Mouse (Mus musculus): Measurements from ENCODE around the gene Psap. TPM values are rescaled to one million over a fixed set of nuclear protein-coding genes. Genes with fewer than 3 reads are reported as not detected.
"Not testable (repeated sequence)": the region's sequence is repeated elsewhere in the genome, so short reads cannot be mapped to it uniquely, and the experiment has no call there.

Gene Psap
- polyA plus RNA-seq (2014; fragmentation: Nextera tagmentation; extraction: Ambion mirVana): 63.6 and 74.2 TPM in 2 replicates

DNA sequence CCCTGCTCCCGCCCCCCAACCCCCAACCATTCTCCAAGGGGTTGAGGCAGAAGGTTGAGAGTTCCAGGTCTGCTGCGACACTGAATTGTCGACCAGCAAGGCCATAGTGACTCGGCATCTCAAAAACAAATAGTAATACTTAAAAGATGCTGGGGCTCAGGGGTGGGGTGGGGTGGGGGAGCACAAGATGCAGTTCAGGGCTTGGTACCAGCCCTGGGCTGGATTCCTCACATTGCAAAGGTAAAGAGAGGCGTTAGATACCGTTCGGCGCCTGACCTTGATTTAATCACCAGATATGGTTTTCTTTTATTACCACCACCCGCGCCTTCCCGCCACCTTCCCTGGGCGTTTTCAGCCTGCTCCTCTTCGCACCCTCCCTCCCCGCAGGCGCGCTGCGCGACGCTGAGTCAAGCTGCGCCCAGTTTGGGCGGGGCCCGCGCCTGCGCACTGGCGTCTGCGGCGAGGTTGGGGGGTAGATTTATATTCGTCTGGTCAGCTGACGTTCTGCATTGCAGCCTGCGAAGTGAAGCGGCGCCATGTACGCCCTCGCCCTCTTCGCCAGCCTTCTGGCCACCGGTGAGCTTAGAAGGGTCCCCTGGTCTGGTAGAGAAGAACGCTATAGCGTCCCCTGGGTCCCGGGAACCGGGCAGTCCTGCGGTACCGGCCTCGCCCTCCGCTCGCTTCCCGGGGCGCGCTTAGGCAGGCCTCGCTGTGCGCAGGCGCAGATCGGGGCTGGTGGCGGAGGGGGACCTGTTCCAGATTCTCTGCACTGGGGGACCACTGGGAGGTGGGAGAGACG is at the start of gene Psap:
Psap (plus strand) TSS at position 421 of the 799 bp plus-strand sequence.
- peak; percentile 89 for ATAC-seq (replicated peaks; ENCODE audit: low FRiP score)
- H3K9ac ChIP-seq (ENCODE audit: low read length): peak within 1 kb of the TSS; percentile 89
- H3K27ac ChIP-seq (ENCODE audit: low read depth, low read length): peak within 1 kb of the TSS; percentile 38; the same call in 1 of the 2 replicates
- 3% methylated on average over 54 of the region's 54 CpGs for WGBS
- no peaks in the 10 kb centered on the region for H3K9me3 ChIP-seq (ENCODE audit: control insufficient read depth, low read length)
- H3K4me3 ChIP-seq (ENCODE audit: low read depth, low read length): peak within 1 kb of the TSS; percentile 69
- peak within 1 kb of the TSS; percentile 89 for H3K4me2 ChIP-seq (ENCODE audit: low read depth, low read length, severe bottlenecking)
- peak; percentile 94 for DNase-seq (ENCODE audit: low spot score)
- H3K4me1 ChIP-seq (replicated peaks; ENCODE audit: control insufficient read depth, insufficient read depth, low read length): peaks cover 4% of the 10 kb centered on the region; the same call in 1 of the 2 replicates
- no peaks in the 10 kb centered on the region for H3K36me3 ChIP-seq (ENCODE audit: control insufficient read depth, insufficient read depth, low read length)
- H3K27me3 ChIP-seq (ENCODE audit: control insufficient read depth, insufficient read depth, low read length): no peaks in the 10 kb centered on the region

- DNase-seq (ENCODE audit: low spot score) (no peak), ATAC-seq (replicated peaks; ENCODE audit: low FRiP score) (no peak)
- H3K4me3 ChIP-seq (ENCODE audit: low read depth, low read length): no peak overlapping the region
- H3K27me3 ChIP-seq (ENCODE audit: control insufficient read depth, insufficient read depth, low read length): no peaks in the 10 kb centered on the region
- H3K4me2 ChIP-seq (ENCODE audit: low read depth, low read length, severe bottlenecking): no peak overlapping the region
- H3K36me3 ChIP-seq (ENCODE audit: control insufficient read depth, insufficient read depth, low read length): no peaks in the 10 kb centered on the region
- no peaks in the 10 kb centered on the region for H3K4me1 ChIP-seq (replicated peaks; ENCODE audit: control insufficient read depth, insufficient read depth, low read length)
- H3K9me3 ChIP-seq (ENCODE audit: control insufficient read depth, low read length): no peaks in the 10 kb centered on the region
- no peak overlapping the region for H3K9ac ChIP-seq (ENCODE audit: low read length)
- H3K27ac ChIP-seq (ENCODE audit: low read depth, low read length): no peak overlapping the region
- 87% methylated on average over 4 of the region's 4 CpGs for WGBS
Measured at GRCm38 (mm10) chr10:60227666-60228065, 49.8 kb upstream of the Psap start.

- Histone ChIP-seq H3K27me3 (ENCODE audit: control insufficient read depth, insufficient read depth, low read length) (no peaks in the 10 kb centered on the region), H3K36me3 (ENCODE audit: control insufficient read depth, insufficient read depth, low read length) (no peaks in the 10 kb centered on the region), H3K4me1 (replicated peaks; ENCODE audit: control insufficient read depth, insufficient read depth, low read length) (no peaks in the 10 kb centered on the region), H3K9ac (ENCODE audit: low read length) (no peak overlapping the region), H3K9me3 (ENCODE audit: control insufficient read depth, low read length) (no peaks in the 10 kb centered on the region), H3K4me2 (ENCODE audit: low read depth, low read length, severe bottlenecking) (no peak overlapping the region), H3K27ac (ENCODE audit: low read depth, low read length) (no peak overlapping the region), H3K4me3 (ENCODE audit: low read depth, low read length) (no peak overlapping the region)
- DNase-seq (ENCODE audit: low spot score) (no peak), ATAC-seq (replicated peaks; ENCODE audit: low FRiP score) (no peak)
- WGBS: 91% methylated on average over 6 of the region's 6 CpGs
Measured at GRCm38 (mm10) chr10:60229113-60229512, 48.3 kb upstream of the Psap start.

DNA sequence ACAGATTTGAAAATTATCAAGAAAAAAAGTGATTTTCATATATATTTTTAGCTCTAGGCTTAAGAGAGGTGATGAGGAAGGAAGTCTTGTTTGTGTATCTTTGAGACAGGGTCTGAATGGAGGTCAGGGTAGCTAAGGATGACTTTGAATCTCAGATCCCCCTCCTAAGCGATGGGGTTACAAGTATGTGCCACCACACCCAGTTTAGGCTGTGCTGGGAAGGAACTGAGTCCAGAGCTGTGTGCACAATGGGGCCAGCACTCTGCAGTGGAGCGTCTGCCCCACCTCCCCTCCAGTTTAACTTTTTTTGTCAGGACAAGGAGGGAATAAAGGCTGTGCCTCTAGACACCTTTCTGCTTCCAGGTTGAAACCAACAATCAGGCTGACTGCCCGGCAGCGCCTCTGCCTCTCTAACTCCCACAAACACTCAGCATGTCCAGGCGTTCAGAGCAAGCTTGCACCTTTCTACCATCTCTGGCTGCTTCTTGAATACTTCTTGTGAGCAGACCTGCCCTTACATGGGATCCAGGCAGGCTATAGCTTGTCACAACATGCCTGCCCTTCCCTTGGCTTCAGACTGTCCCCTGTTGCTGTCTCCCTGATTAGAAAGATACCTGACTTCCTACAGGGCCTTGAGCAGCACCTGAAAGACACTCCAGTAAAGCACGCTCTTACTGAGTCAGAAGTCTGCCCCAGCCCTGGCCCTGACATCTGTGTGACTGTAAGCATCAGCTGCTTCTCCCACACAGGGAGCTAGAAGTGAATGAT is 46.9 kb upstream of the Psap start:
- H3K27me3 ChIP-seq (ENCODE audit: control insufficient read depth, insufficient read depth, low read length): no peaks in the 10 kb centered on the region
- H3K4me2 ChIP-seq (ENCODE audit: low read depth, low read length, severe bottlenecking): no peak overlapping the region
- ATAC-seq (replicated peaks; ENCODE audit: low FRiP score): no peak
- H3K27ac ChIP-seq (ENCODE audit: low read depth, low read length): no peak overlapping the region
- no peaks in the 10 kb centered on the region for H3K36me3 ChIP-seq (ENCODE audit: control insufficient read depth, insufficient read depth, low read length)
- H3K4me1 ChIP-seq (replicated peaks; ENCODE audit: control insufficient read depth, insufficient read depth, low read length): no peaks in the 10 kb centered on the region
- no peak overlapping the region for H3K4me3 ChIP-seq (ENCODE audit: low read depth, low read length)
- WGBS: 71% methylated on average over 6 of the region's 6 CpGs
- DNase-seq (ENCODE audit: low spot score): no peak
- H3K9me3 ChIP-seq (ENCODE audit: control insufficient read depth, low read length): no peaks in the 10 kb centered on the region
- H3K9ac ChIP-seq (ENCODE audit: low read length): no peak overlapping the region

DNA sequence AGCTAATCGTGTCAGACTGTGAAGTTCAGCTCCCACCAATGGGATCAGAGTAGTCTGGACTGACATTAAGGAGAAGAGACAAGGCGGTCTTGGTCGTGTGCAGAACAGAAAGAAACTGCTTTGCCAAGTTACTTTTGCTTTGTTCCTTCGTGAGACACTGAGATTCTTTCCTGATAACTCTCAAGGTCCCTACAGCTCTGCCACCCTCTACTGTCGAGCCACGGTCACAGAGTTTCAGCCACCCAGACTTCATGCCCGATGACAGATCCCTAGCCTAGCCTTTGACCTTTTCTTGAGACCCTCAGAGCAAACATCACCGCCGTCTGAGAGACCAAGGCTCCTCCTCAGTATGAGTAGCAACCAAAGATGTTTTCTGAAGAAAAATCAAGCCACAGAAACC is 43.4 kb upstream of the Psap start:
- no peak overlapping the region for H3K4me2 ChIP-seq (ENCODE audit: low read depth, low read length, severe bottlenecking)
- H3K4me3 ChIP-seq (ENCODE audit: low read depth, low read length): no peak overlapping the region

DNA sequence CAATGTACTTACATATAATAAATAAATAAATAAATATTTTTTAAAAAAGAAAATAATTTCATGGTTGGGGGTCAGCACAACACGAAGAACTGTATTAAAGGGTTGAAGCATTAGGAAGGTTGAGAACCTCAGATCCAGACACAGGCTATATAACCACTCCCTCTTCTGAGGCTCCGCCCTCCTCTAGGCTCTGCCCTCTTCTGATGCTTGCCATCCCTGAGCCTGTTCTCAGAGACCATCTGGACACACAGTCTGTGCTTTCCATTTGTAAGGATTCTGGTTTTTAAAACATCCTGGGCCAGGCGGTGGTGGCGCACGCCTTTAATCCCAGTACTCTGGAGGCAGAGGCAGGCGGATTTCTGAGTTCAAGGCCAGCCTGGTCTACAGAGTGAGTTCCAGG is 41.6 kb upstream of the Psap start:
- DNase-seq (ENCODE audit: low spot score); H3K4me1 ChIP-seq (replicated peaks; ENCODE audit: control insufficient read depth, insufficient read depth, low read length); H3K9ac ChIP-seq (ENCODE audit: low read length); H3K27me3 ChIP-seq (ENCODE audit: control insufficient read depth, insufficient read depth, low read length); H3K4me3 ChIP-seq (ENCODE audit: low read depth, low read length); H3K27ac ChIP-seq (ENCODE audit: low read depth, low read length); ATAC-seq (replicated peaks; ENCODE audit: low FRiP score); H3K36me3 ChIP-seq (ENCODE audit: control insufficient read depth, insufficient read depth, low read length); H3K9me3 ChIP-seq (ENCODE audit: control insufficient read depth, low read length); H3K4me2 ChIP-seq (ENCODE audit: low read depth, low read length, severe bottlenecking): not testable (repeated sequence)
- WGBS: 94% methylated on average over 6 of the region's 6 CpGs

More for the DNA sequence above, 43.4 kb upstream of the Psap start:
- no peaks in the 10 kb centered on the region for H3K9me3 ChIP-seq (ENCODE audit: control insufficient read depth, low read length)
- no peak for ATAC-seq (replicated peaks; ENCODE audit: low FRiP score)
- no peaks in the 10 kb centered on the region for H3K27me3 ChIP-seq (ENCODE audit: control insufficient read depth, insufficient read depth, low read length)
- no peak overlapping the region for H3K9ac ChIP-seq (ENCODE audit: low read length)
- no peaks in the 10 kb centered on the region for H3K36me3 ChIP-seq (ENCODE audit: control insufficient read depth, insufficient read depth, low read length)
- no peak for DNase-seq (ENCODE audit: low spot score)
- H3K4me1 ChIP-seq (replicated peaks; ENCODE audit: control insufficient read depth, insufficient read depth, low read length): no peaks in the 10 kb centered on the region
- no peak overlapping the region for H3K27ac ChIP-seq (ENCODE audit: low read depth, low read length)
- WGBS: 90% methylated on average over 9 of the region's 9 CpGs

GRCm38 (mm10) chr10:60237475-60238154 is 39.8 kb upstream of the Psap start:
- H3K27ac ChIP-seq (ENCODE audit: low read depth, low read length): no peak overlapping the region
- H3K36me3 ChIP-seq (ENCODE audit: control insufficient read depth, insufficient read depth, low read length): no peaks in the 10 kb centered on the region
- no peaks in the 10 kb centered on the region for H3K9me3 ChIP-seq (ENCODE audit: control insufficient read depth, low read length)
- H3K27me3 ChIP-seq (ENCODE audit: control insufficient read depth, insufficient read depth, low read length): no peaks in the 10 kb centered on the region
- H3K4me3 ChIP-seq (ENCODE audit: low read depth, low read length): no peak overlapping the region
- H3K4me2 ChIP-seq (ENCODE audit: low read depth, low read length, severe bottlenecking): no peak overlapping the region
- DNase-seq (ENCODE audit: low spot score) (peak; percentile 81), ATAC-seq (replicated peaks; ENCODE audit: low FRiP score) (no peak)
- H3K9ac ChIP-seq (ENCODE audit: low read length): no peak overlapping the region
- no peaks in the 10 kb centered on the region for H3K4me1 ChIP-seq (replicated peaks; ENCODE audit: control insufficient read depth, insufficient read depth, low read length)
- 60% methylated on average over 10 of the region's 10 CpGs for WGBS

DNA sequence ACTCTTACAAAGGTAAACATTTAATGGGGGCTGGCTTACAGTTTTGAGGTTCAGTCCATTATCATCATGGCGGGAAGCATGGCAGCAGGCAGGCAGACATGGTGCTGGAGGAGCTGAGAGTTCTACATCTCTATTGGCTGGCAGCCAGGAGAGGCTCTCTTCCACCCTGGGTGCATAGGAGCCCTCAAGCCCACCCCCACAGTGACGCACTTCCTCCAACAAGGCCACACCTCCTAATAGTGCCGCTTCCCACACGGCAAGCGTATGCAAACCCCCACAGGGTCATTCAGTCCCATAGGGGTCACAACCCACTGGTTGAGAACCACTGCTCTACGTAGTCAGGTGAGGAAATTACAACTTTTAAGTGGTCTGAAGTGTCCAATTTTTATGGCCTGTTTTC is 37.0 kb upstream of the Psap start:
- Histone ChIP-seq H3K9ac (ENCODE audit: low read length) (no peak overlapping the region), H3K4me1 (replicated peaks; ENCODE audit: control insufficient read depth, insufficient read depth, low read length) (no peaks in the 10 kb centered on the region), H3K36me3 (ENCODE audit: control insufficient read depth, insufficient read depth, low read length) (no peaks in the 10 kb centered on the region), H3K4me2 (ENCODE audit: low read depth, low read length, severe bottlenecking) (no peak overlapping the region), H3K9me3 (ENCODE audit: control insufficient read depth, low read length) (no peaks in the 10 kb centered on the region), H3K4me3 (ENCODE audit: low read depth, low read length) (no peak overlapping the region), H3K27me3 (ENCODE audit: control insufficient read depth, insufficient read depth, low read length) (no peaks in the 10 kb centered on the region), H3K27ac (ENCODE audit: low read depth, low read length) (no peak overlapping the region)
- WGBS: 90% methylated on average over 6 of the region's 6 CpGs
- DNase-seq (ENCODE audit: low spot score) (no peak), ATAC-seq (replicated peaks; ENCODE audit: low FRiP score) (no peak)
